Mouse (Mus musculus) stomach, postnatal 0 days (tissue): Measurements from ENCODE around the gene S100b.

Experiments
- CTCF ChIP-seq: IDR thresholded peaks from 2 replicates; pipeline ENCODE4 v1.5.1; 2016; ENCODE audit warnings: antibody characterized with exemption, low read depth, mild to moderate bottlenecking, moderate library complexity
- EP300 ChIP-seq: optimal IDR thresholded peaks from 2 replicates; pipeline ENCODE3; 2016; ENCODE audit warnings: antibody characterized with exemption

GRCm38 (mm10) chr10:76257231-76257630, 3.6 kb downstream of the S100b start:
- TF ChIP-seq CTCF: no peak
- TF ChIP-seq EP300: no peak
